In the genomic region with DNA sequence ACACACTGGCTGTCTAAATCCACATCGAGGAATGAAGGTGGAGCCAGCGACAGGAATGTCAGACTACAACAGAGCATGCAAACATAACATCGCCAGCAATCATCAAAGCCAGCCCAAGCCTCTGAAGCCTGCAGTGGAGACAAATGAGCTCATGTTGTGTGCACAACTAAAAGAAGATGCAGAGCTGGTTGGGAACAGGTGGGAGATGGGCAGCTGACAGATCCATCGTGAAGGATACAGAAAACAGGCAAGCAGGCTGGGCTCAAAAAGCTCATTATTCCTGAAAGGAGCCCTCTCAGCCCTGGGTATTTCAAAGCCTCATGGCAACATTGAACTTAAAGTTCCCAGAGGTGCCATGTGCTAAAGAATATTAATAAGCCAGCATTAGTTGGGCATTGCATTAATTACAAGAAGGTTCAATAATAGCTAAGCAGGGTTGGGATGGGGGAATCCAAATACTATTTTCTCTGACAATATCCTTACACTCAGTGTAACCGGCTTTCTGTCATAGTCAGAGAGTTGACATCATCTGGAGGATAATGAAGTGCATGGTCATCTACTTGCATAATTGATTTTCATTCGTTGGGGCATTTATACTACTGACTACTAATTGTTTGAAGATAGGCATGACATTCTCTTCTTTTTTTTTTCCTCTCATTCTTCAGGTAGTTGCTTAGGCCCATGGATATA, we compare ENCODE assay signal across 19 mouse cellular contexts.
DNase-seq lines count a peak whose midpoint lies in the region; ATAC-seq lines count a peak whose summit lies in the region.
"Had no signal": no experiment of that assay in that cellular context is flagged by ENCODE, and none has a peak within 500 bp of the region (broad histone marks: within the 10 kb centered on the region; RNA-seq: fewer than 3 reads in every experiment).

No protein-coding gene starts in this region.

- WGBS in neural tube, embryonic 11.5 days, result 62% methylated on average over 6 of the region's 6 CpGs
- 30% methylated on average over 6 of the region's 6 CpGs for WGBS in forebrain, embryonic 15.5 days
- WGBS in midbrain, embryonic 11.5 days, result 39% methylated on average over 6 of the region's 6 CpGs

- no peak overlapping the region for H3K9ac ChIP-seq in neural tube, embryonic 11.5 days (ENCODE audit: low read length)
- H3K9ac ChIP-seq in forebrain, embryonic 15.5 days (replicated peaks), result no peak overlapping the region
- H3K9ac ChIP-seq in midbrain, embryonic 11.5 days (ENCODE audit: low read length), result no peak overlapping the region
- H3K9ac ChIP-seq: stomach, embryonic 15.5 days had no signal

- H3K4me3 ChIP-seq in neural tube, embryonic 11.5 days (ENCODE audit: low read depth, low read length), result no peak overlapping the region
- no peak overlapping the region for H3K4me3 ChIP-seq in forebrain, embryonic 15.5 days
- no peak overlapping the region for H3K4me3 ChIP-seq in midbrain, embryonic 11.5 days (ENCODE audit: low read depth, low read length)
- H3K4me3 ChIP-seq: gastrocnemius, adult 2 months; myocyte; stomach, embryonic 15.5 days had no signal

- DNase-seq in neural tube, embryonic 11.5 days (ENCODE audit: low spot score), result no peak
- DNase-seq in neural tube, embryonic 10.5 days (ENCODE audit: extremely low spot score, low spot score), result no peak
- no peak for DNase-seq in midbrain, embryonic 11.5 days (ENCODE audit: low spot score, missing footprints)
- no peak for DNase-seq in urinary bladder, adult 2 months (ENCODE audit: low spot score)
- DNase-seq in adrenal gland, postnatal 36 days, result no peak
- no peak for DNase-seq in B cell, adult 2 months
- DNase-seq: gastrocnemius, adult 2 months; heart, postnatal 10 days; kidney, adult 18-20 months; kidney, postnatal 10 days; layer of hippocampus, postnatal 36 days; liver; lung, postnatal 10 days; thymus, adult 18-20 months; thymus, postnatal 4 days had no signal

- no peaks in the 10 kb centered on the region for H3K9me3 ChIP-seq in neural tube, embryonic 11.5 days (ENCODE audit: control insufficient read depth, low read length)
- no peaks in the 10 kb centered on the region for H3K9me3 ChIP-seq in forebrain, embryonic 15.5 days
- H3K9me3 ChIP-seq in midbrain, embryonic 11.5 days (ENCODE audit: control insufficient read depth, low read length), result no peaks in the 10 kb centered on the region
- H3K9me3 ChIP-seq: stomach, embryonic 15.5 days had no signal

- no peaks in the 10 kb centered on the region for H3K36me3 ChIP-seq in neural tube, embryonic 11.5 days (ENCODE audit: control insufficient read depth, insufficient read depth, low read length)
- H3K36me3 ChIP-seq in forebrain, embryonic 15.5 days, result no peaks in the 10 kb centered on the region
- H3K36me3 ChIP-seq in midbrain, embryonic 11.5 days (ENCODE audit: control insufficient read depth, insufficient read depth, low read length), result no peaks in the 10 kb centered on the region
- H3K36me3 ChIP-seq: stomach, embryonic 15.5 days had no signal

- H3K27ac ChIP-seq in neural tube, embryonic 11.5 days (ENCODE audit: low read depth, low read length), result no peak overlapping the region
- H3K27ac ChIP-seq in forebrain, embryonic 15.5 days (replicated peaks), result no peak overlapping the region
- no peak overlapping the region for H3K27ac ChIP-seq in midbrain, embryonic 11.5 days (ENCODE audit: low read depth, low read length)
- H3K27ac ChIP-seq: gastrocnemius, adult 2 months; stomach, embryonic 15.5 days had no signal

- no peaks in the 10 kb centered on the region for H3K4me1 ChIP-seq in neural tube, embryonic 11.5 days (ENCODE audit: control insufficient read depth, insufficient read depth, low read length)
- peaks cover 18% of the 10 kb centered on the region for H3K4me1 ChIP-seq in forebrain, embryonic 15.5 days
- H3K4me1 ChIP-seq in midbrain, embryonic 11.5 days (ENCODE audit: control insufficient read depth, insufficient read depth, low read length), result peaks cover 17% of the 10 kb centered on the region
- H3K4me1 ChIP-seq: stomach, embryonic 15.5 days had no signal

- no peaks in the 10 kb centered on the region for H3K27me3 ChIP-seq in neural tube, embryonic 11.5 days (ENCODE audit: control insufficient read depth, insufficient read depth, low read length)
- H3K27me3 ChIP-seq in forebrain, embryonic 15.5 days, result no peaks in the 10 kb centered on the region
- H3K27me3 ChIP-seq in midbrain, embryonic 11.5 days (ENCODE audit: control insufficient read depth, insufficient read depth, low read length), result peaks cover 3% of the 10 kb centered on the region; the same call in 1 of the 2 replicates
- H3K27me3 ChIP-seq: stomach, embryonic 15.5 days had no signal

- no peak overlapping the region for H3K4me2 ChIP-seq in neural tube, embryonic 11.5 days (ENCODE audit: low read depth)
- H3K4me2 ChIP-seq in forebrain, embryonic 15.5 days (replicated peaks), result no peak overlapping the region
- H3K4me2 ChIP-seq in midbrain, embryonic 11.5 days, result no peak overlapping the region
- H3K4me2 ChIP-seq: heart, embryonic 11.5 days; stomach, embryonic 15.5 days had no signal

- 0 out of 2 replicates have a peak, but pooled peaks have one; percentile 18 for ATAC-seq in neural tube, embryonic 11.5 days (ENCODE audit: insufficient read depth, low FRiP score, low TSS enrichment)
- peak; percentile 23; the same call in 1 of the 2 replicates for ATAC-seq in forebrain, embryonic 15.5 days (replicated peaks)
- ATAC-seq in midbrain, embryonic 11.5 days (ENCODE audit: low FRiP score), result peak; percentile 72

Comparison
In these comparisons a context has a peak if more than half of its experiments do, and no peak if none do; other contexts are left out.
1. ATAC-seq: peak in every context shown above with its lines; median percentile 72 in midbrain, embryonic 11.5 days; 23 in forebrain, embryonic 15.5 days; 18 in neural tube, embryonic 11.5 days.